Mouse (Mus musculus): Measurements from ENCODE around the gene Foxp1. TPM values are rescaled to one million over a fixed set of nuclear protein-coding genes. Genes with fewer than 3 reads are reported as not detected.
A peak's percentile ranks its signal among the peaks of the same experiment; 100 is the strongest.

Gene Foxp1
- polyA plus RNA-seq, 1 experiment from 2014 or later: 39.3 TPM

GRCm38 (mm10) chr6:99043226-99043625 lies 479.3 kb downstream of the Foxp1 start:
- no peak for ATAC-seq
- in situ Hi-C loops (cut with MboI; ENCODE audit: low pct_unique_long_range_greater_than_20kb): no loop called here
- POLR2A ChIA-PET: interaction anchor here (0.6 kb wide), 1 partner anchor 442 kb away, joined by 3 read pairs; no protein-coding TSS in a partner anchor
- DNase-seq (ENCODE audit: low read depth, low spot score): no peak
- no peak for TF ChIP-seq CTCF (IDR thresholded peaks at IDR 0.05)
- H3K27me3 ChIP-seq: no peaks in the 10 kb centered on the region
- CTCF ChIA-PET: interaction anchor here (1.3 kb wide), 1 partner anchor 10 kb away, joined by 3 read pairs; no protein-coding TSS in a partner anchor

- ATAC-seq: no peak
- H3K27me3 ChIP-seq: no peaks in the 10 kb centered on the region
- no peak for DNase-seq (ENCODE audit: low read depth, low spot score)
- ChIA-PET POLR2A (no interaction called here), CTCF (no interaction called here)
- TF ChIP-seq CTCF (IDR thresholded peaks at IDR 0.05): no peak
- in situ Hi-C loops (cut with MboI; ENCODE audit: low pct_unique_long_range_greater_than_20kb): no loop called here
These were observed 480.2 kb downstream of the Foxp1 start for GRCm38 (mm10) chr6:99042175-99042954.

GRCm38 (mm10) chr6:99038977-99039376 lies 483.5 kb downstream of the Foxp1 start:
- ChIA-PET CTCF (interaction anchor here (1.4 kb wide), 1 partner anchor 10 kb away, joined by 4 read pairs; no protein-coding TSS in a partner anchor), POLR2A (no interaction called here)
- no peaks in the 10 kb centered on the region for H3K27me3 ChIP-seq
- ATAC-seq: no peak
- in situ Hi-C loops (cut with MboI; ENCODE audit: low pct_unique_long_range_greater_than_20kb): no loop called here
- no peak for TF ChIP-seq CTCF (IDR thresholded peaks at IDR 0.05)
- no peak for DNase-seq (ENCODE audit: low read depth, low spot score)

- no peaks in the 10 kb centered on the region for H3K27me3 ChIP-seq
- no peak for TF ChIP-seq CTCF (IDR thresholded peaks at IDR 0.05)
- no peak for ATAC-seq
- DNase-seq (ENCODE audit: low read depth, low spot score): no peak
- in situ Hi-C loops (cut with MboI; ENCODE audit: low pct_unique_long_range_greater_than_20kb): no loop called here
- ChIA-PET POLR2A (interaction anchor here (0.6 kb wide), 1 partner anchor 139 kb away, joined by 3 read pairs; no protein-coding TSS in a partner anchor), CTCF (interaction anchor here (1.2 kb wide), 1 partner anchor 21 kb away, joined by 3 read pairs; no protein-coding TSS in a partner anchor)
These were observed 486.8 kb downstream of the Foxp1 start for GRCm38 (mm10) chr6:99035459-99036375.

GRCm38 (mm10) chr6:99033062-99033461 lies 489.5 kb downstream of the Foxp1 start:
- ATAC-seq (no peak), DNase-seq (ENCODE audit: low read depth, low spot score) (no peak)
- no peaks in the 10 kb centered on the region for H3K27me3 ChIP-seq
- POLR2A ChIA-PET: no interaction called here
- CTCF ChIA-PET: interaction anchor here (1.1 to 1.4 kb wide), 2 partner anchors 11 to 70 kb away, joined by 3 read pairs; no protein-coding TSS in a partner anchor
- in situ Hi-C loops (cut with MboI; ENCODE audit: low pct_unique_long_range_greater_than_20kb): no loop called here
- TF ChIP-seq CTCF (IDR thresholded peaks at IDR 0.05): peak; percentile 25

GRCm38 (mm10) chr6:99031321-99031903 lies 491.1 kb downstream of the Foxp1 start:
- H3K27me3 ChIP-seq: no peaks in the 10 kb centered on the region
- DNase-seq (ENCODE audit: low read depth, low spot score): no peak
- ChIA-PET CTCF (no interaction called here), POLR2A (no interaction called here)
- in situ Hi-C loops (cut with MboI; ENCODE audit: low pct_unique_long_range_greater_than_20kb): no loop called here
- no peak for ATAC-seq
- no peak for TF ChIP-seq CTCF (IDR thresholded peaks at IDR 0.05)

GRCm38 (mm10) chr6:99030251-99030650 lies 492.3 kb downstream of the Foxp1 start:
- TF ChIP-seq CTCF (IDR thresholded peaks at IDR 0.05): peak; percentile 26
- ATAC-seq: no peak
- DNase-seq (ENCODE audit: low read depth, low spot score): no peak
- in situ Hi-C loops (cut with MboI; ENCODE audit: low pct_unique_long_range_greater_than_20kb): no loop called here
- H3K27me3 ChIP-seq: no peaks in the 10 kb centered on the region
- POLR2A ChIA-PET: no interaction called here
- CTCF ChIA-PET: no interaction called here

- TF ChIP-seq CTCF (IDR thresholded peaks at IDR 0.05): no peak
- ATAC-seq: no peak
- ChIA-PET POLR2A (no interaction called here), CTCF (no interaction called here)
- no peaks in the 10 kb centered on the region for H3K27me3 ChIP-seq
- in situ Hi-C loops (cut with MboI; ENCODE audit: low pct_unique_long_range_greater_than_20kb): no loop called here
- no peak for DNase-seq (ENCODE audit: low read depth, low spot score)
These were observed 493.1 kb downstream of the Foxp1 start for GRCm38 (mm10) chr6:99029438-99029837.

GRCm38 (mm10) chr6:99028989-99029305 lies 493.6 kb downstream of the Foxp1 start:
- DNase-seq (ENCODE audit: low read depth, low spot score) (no peak), ATAC-seq (no peak)
- POLR2A ChIA-PET: interaction anchor here (0.7 kb wide), 1 partner anchor 11 kb away, joined by 4 read pairs; no protein-coding TSS in a partner anchor
- no peak for TF ChIP-seq CTCF (IDR thresholded peaks at IDR 0.05)
- H3K27me3 ChIP-seq: no peaks in the 10 kb centered on the region
- in situ Hi-C loops (cut with MboI; ENCODE audit: low pct_unique_long_range_greater_than_20kb): no loop called here
- CTCF ChIA-PET: no interaction called here

- H3K27me3 ChIP-seq: no peaks in the 10 kb centered on the region
- POLR2A ChIA-PET: interaction anchor here (0.6 to 0.7 kb wide), 2 partner anchors 11 to 337 kb away, joined by 3 to 4 read pairs; no protein-coding TSS in a partner anchor
- CTCF ChIA-PET: interaction anchor here (1.2 kb wide), 1 partner anchor 14 kb away, joined by 3 read pairs; no protein-coding TSS in a partner anchor
- no peak for DNase-seq (ENCODE audit: low read depth, low spot score)
- ATAC-seq: peak; percentile 75
- TF ChIP-seq CTCF (IDR thresholded peaks at IDR 0.05): no peak
- in situ Hi-C loops (cut with MboI; ENCODE audit: low pct_unique_long_range_greater_than_20kb): no loop called here
These were observed 494.1 kb downstream of the Foxp1 start for GRCm38 (mm10) chr6:99028161-99028988.

Data from Patski (cell line).